Mouse (Mus musculus) liver, adult 2 months (tissue): Measurements from ENCODE around the gene Rap1a. TPM values are rescaled to one million over a fixed set of nuclear protein-coding genes. Genes with fewer than 3 reads are reported as not detected.

Experiments
- DNase-seq: peaks from one replicate; pipeline ENCODE4 v3.0.0-alpha.2; 2011; ENCODE audit warnings: low read depth, low spot score; ENCODE audit errors: extremely low read depth
- H3K27ac ChIP-seq: fragments of 200-500 bp; replicated peaks from 2 replicates; pipeline ENCODE4 v1.5.1; 2012; ENCODE audit warnings: low read depth, mild to moderate bottlenecking, control low read depth, inconsistent platforms, low read length; ENCODE audit not compliant: insufficient read depth
- H3K27me3 ChIP-seq: fragments of 200-500 bp; 2 replicates; pipeline ENCODE4 v1.6.1; 2012; ENCODE audit warnings: mild to moderate bottlenecking, moderate library complexity, low read length, inconsistent platforms; ENCODE audit not compliant: control insufficient read depth, insufficient read depth
- H3K36me3 ChIP-seq: fragments of 200-500 bp; 2 replicates; pipeline ENCODE4 v1.6.1; 2012; ENCODE audit warnings: low read length, inconsistent platforms; ENCODE audit not compliant: control insufficient read depth, insufficient read depth
- H3K4me1 ChIP-seq: fragments of 200-500 bp; 2 replicates; pipeline ENCODE4 v1.6.1; 2011; ENCODE audit warnings: low read length; ENCODE audit not compliant: control insufficient read depth, insufficient read depth
- H3K4me3 ChIP-seq: fragments of 200-500 bp; 2 replicates; pipeline ENCODE4 v1.5.1; 2011; ENCODE audit warnings: low read depth, mild to moderate bottlenecking, control low read depth, low read length, moderate library complexity; ENCODE audit not compliant: insufficient read depth
- H3K79me2 ChIP-seq: fragments of 200-500 bp; 2 replicates; pipeline ENCODE4 v1.6.1; 2012; ENCODE audit warnings: inconsistent platforms, mild to moderate bottlenecking, low read length, moderate library complexity; ENCODE audit not compliant: control insufficient read depth, insufficient read depth
- H3K9ac ChIP-seq: fragments of 200-500 bp; 2 replicates; pipeline ENCODE4 v1.6.1; 2012; ENCODE audit warnings: low read depth, mild to moderate bottlenecking, control low read depth, inconsistent platforms, low read length
- CTCF ChIP-seq: fragments of 200-500 bp; IDR thresholded peaks from 2 replicates; pipeline ENCODE4 v1.5.1; 2011; ENCODE audit warnings: low read depth, low read length, control low read depth
- POLR2A ChIP-seq: fragments of 200-500 bp; IDR thresholded peaks from 2 replicates; pipeline ENCODE4 v1.6.1; 2011; ENCODE audit warnings: low read length, control low read depth; ENCODE audit not compliant: insufficient read depth; ENCODE audit errors: extremely low read depth
- WGBS: fragments of 180-500 bp; shearing (Covaris S2); methylation state at CpG from one replicate; pipeline ENCODE4 v1.1.7; 2018; 5-methylcytosine and 5-hydroxymethylcytosine counted together
- polyA plus RNA-seq: library from polyadenylated mRNA; depleted of rRNA; stranded (reverse); fragments of >200 nt; gene quantifications from 2 replicates; pipeline ENCODE4 v1.2.3, GENCODE M21; 2012
- total RNA-seq: library from RNA; depleted of rRNA; stranded (reverse); fragments of >200 nt; gene quantifications from 2 replicates; pipeline ENCODE4 v1.2.3, GENCODE M21; 2014

The Rap1a gene
- total and polyA plus RNA-seq, 2 experiments, result 8.7 to 65.2 TPM

DNA sequence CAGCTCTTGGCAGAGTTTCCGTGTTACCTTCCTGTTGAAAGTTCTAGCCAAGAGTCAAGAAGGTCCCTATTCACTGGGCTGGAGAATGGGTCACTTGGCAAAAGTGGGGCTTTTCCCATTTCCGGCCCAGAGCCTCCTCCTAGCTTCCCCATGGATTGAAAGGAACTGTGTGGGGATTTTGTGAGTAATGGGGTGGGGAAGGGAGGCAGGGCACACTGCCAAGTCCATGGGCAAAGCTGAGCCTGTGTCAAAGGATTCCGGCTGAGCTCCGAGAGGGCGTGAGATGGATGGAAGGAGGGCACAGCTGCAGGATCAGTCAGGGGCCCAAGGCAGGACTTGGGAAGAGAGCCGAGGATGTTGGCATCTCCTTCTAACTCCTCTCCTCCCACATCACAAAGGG lies 90.9 kb downstream of the Rap1a start:
- WGBS, result 86% methylated on average over 6 of the region's 6 CpGs
- H3K27me3 ChIP-seq, result no peaks in the 10 kb centered on the region

DNA sequence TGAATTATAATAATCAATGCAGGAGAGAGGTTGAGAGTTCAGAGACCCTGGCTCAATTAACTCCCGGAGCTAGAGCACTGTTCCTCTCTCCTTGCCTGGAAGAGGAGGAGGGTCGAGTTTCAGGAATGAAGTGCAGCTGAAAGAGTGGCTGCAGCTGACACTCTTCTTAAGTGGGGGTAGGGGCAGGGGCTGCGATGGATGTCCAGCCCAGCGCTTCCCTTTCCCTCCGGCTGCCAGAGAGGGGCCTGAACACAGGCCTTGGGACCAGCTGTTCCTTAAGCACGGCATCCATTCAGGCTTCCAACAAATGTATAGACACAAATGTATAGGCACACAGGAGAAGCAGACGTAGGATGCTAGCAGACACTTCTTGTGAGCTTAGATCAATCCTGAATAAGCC lies 93.5 kb downstream of the Rap1a start:
- no peaks in the 10 kb centered on the region for H3K79me2 ChIP-seq
- no peak for DNase-seq
- no peak overlapping the region for H3K4me3 ChIP-seq
- peaks cover 7% of the 10 kb centered on the region; the same call in 1 of the 2 replicates for H3K4me1 ChIP-seq
- H3K36me3 ChIP-seq, result no peaks in the 10 kb centered on the region
- WGBS, result 77% methylated on average over 7 of the region's 7 CpGs
- H3K9ac ChIP-seq, result no peak overlapping the region
- no peak overlapping the region for H3K27ac ChIP-seq
- TF ChIP-seq POLR2A, result no peak
- no peak for TF ChIP-seq CTCF
- H3K27me3 ChIP-seq, result no peaks in the 10 kb centered on the region

More for the DNA sequence above, 90.9 kb downstream of the Rap1a start:
- no peak for DNase-seq
- H3K4me1 ChIP-seq, result peaks cover 4% of the 10 kb centered on the region; the same call in 1 of the 2 replicates
- TF ChIP-seq POLR2A, result no peak
- no peak for TF ChIP-seq CTCF
- H3K36me3 ChIP-seq, result no peaks in the 10 kb centered on the region
- H3K9ac ChIP-seq, result no peak overlapping the region
- H3K4me3 ChIP-seq, result no peak overlapping the region
- H3K79me2 ChIP-seq, result no peaks in the 10 kb centered on the region
- no peak overlapping the region for H3K27ac ChIP-seq

DNA sequence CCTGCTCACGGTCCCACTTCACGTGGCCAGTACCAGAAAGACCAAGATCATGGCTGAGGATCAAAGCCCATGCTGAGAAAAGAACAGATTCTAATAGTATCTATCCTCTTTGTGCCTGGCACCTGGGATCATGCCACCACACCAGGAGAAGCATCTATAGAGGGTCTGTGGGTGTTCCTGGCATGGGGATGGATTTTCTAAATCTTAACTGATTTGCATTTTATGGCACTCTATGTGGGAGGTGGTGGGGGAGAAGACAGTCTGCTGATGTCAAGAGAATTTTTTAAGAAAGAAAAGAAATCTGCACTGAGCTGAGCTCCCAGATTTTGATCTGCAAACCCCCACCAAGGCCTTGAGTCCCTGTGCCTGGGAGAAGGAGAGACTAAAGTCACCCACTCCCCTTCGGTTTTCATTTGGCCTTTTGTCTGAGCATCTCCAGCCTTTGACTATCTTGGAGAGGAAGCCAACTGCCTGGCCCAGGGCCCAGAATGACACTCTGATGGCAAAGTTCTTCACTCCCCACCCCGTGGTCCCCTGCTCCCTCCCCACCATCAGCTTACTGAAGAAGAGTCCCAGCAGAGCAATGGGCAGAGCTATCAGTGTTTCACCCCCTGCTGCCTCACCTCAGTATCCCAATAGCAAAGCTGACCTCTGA lies 94.6 kb downstream of the Rap1a start:
- Histone ChIP-seq H3K36me3 (no peaks in the 10 kb centered on the region), H3K9ac (no peak overlapping the region), H3K79me2 (no peaks in the 10 kb centered on the region), H3K27me3 (no peaks in the 10 kb centered on the region), H3K27ac (no peak overlapping the region), H3K4me3 (no peak overlapping the region), H3K4me1 (peaks cover 7% of the 10 kb centered on the region; the same call in 1 of the 2 replicates)
- TF ChIP-seq CTCF (no peak), POLR2A (no peak)
- 68% methylated on average over 4 of the region's 4 CpGs for WGBS
- no peak for DNase-seq

DNA sequence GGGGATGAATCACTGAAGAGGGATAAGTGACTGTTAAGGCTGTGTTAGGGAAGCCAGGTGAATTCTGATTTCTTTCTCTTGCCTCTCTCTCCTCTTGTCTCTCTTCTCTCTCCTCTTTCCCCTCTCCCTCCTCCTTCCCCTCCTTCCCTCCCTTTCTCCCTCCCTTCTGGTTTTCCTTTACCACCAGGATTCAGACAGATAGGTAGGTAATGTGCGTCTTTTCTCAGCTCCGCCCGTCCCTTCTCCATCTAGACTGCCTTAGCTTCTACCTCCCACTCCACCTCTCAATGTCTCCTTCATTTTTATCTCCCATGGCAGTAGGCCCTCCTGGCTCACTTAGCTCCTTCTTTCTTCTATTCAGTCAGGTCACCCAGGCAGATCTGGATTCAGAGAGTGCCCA lies 95.6 kb downstream of the Rap1a start:
- no peaks in the 10 kb centered on the region for H3K79me2 ChIP-seq
- TF ChIP-seq POLR2A (no peak), CTCF (no peak)
- H3K4me3 ChIP-seq, result peak overlapping the region; percentile 54; the same call in 1 of the 2 replicates
- H3K27ac ChIP-seq, result no peak overlapping the region
- H3K4me1 ChIP-seq, result peaks cover 7% of the 10 kb centered on the region; the same call in 1 of the 2 replicates
- peak overlapping the region; percentile 62; the same call in 1 of the 2 replicates for H3K9ac ChIP-seq
- H3K27me3 ChIP-seq, result no peaks in the 10 kb centered on the region
- 81% methylated on average over 3 of the region's 3 CpGs for WGBS
- no peak for DNase-seq
- H3K36me3 ChIP-seq, result no peaks in the 10 kb centered on the region

DNA sequence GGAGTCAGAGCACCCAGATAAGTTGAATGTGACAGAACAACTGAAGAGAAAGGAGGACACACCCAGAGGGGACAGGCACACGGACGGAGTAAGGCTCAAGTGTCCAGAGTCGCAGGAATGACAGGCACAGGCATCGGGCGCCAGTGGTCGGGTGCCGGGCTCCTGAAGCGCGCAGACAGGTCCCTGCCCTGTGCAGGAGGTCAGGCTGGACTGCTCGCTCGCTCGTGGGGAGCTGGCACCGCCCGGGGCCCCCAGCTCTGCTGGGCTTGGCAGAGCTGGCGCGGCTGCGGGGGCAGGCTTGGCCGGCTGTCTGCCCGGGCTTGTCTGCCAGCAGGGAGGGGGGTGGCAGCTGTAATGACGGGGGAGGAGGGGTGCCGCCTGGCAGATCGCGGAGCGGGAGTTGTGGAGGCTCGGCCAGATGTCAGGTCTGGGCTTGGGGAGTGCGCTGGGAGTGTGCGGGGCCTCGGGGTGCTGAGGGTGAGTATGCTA lies 96.0 kb downstream of the Rap1a start:
- Histone ChIP-seq H3K27me3 (no peaks in the 10 kb centered on the region), H3K36me3 (no peaks in the 10 kb centered on the region), H3K79me2 (no peaks in the 10 kb centered on the region), H3K9ac (peak overlapping the region; percentile 62), H3K4me1 (peaks cover 7% of the 10 kb centered on the region; the same call in 1 of the 2 replicates), H3K4me3 (peak overlapping the region; percentile 54), H3K27ac (no peak overlapping the region)
- TF ChIP-seq POLR2A (no peak), CTCF (no peak)
- DNase-seq, result no peak
- 2% methylated on average over 28 of the region's 28 CpGs for WGBS
